14 mouse cellular contexts compared by ENCODE assay signal in the genomic region with DNA sequence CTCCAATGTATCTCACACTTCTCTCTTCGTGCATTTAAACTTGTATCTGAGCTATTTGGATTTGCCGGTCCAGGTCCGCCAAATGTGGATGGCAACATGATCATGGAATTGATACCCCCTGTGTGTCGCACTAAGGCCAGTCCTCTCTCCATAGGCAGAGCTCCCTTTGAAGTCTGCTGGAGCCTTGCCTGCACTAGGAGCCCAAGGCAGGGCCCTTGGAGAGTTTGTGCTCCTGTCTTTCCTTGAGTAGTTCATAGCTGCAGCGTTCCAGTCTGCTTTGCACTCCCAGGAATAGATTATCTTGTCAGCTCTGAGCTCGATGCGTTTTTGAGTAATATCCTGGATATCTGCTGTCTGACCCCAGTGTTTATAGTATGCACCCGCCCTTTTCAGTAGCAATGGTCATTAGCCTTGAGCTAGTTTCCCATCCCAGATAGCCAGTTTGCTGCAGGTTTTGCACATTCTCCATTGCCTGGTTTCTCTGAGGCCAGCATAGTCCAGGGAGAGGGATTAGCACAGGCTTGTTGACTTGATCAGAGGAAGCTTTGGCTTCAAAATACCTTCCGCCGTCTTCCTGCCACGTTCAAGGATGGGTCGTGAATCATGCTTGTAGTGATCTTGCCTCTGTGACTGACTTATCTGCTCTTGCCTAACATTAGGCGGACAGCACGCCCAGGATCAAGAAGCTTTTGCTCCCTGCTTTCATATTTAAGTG.
DNase-seq lines count a peak whose midpoint lies in the region; ATAC-seq lines count a peak whose summit lies in the region.
"Had no signal": no experiment of that assay in that cellular context is flagged by ENCODE, and none has a peak within 500 bp of the region (broad histone marks: within the 10 kb centered on the region; RNA-seq: fewer than 3 reads in every experiment).

No protein-coding gene starts in this region.

- H3K27me3 ChIP-seq in kidney, embryonic 16.5 days (ENCODE audit: insufficient read depth, low read length), result no peaks in the 10 kb centered on the region
- no peaks in the 10 kb centered on the region for H3K27me3 ChIP-seq in midbrain, embryonic 11.5 days (ENCODE audit: control insufficient read depth, insufficient read depth, low read length)
- H3K27me3 ChIP-seq in midbrain, embryonic 15.5 days (replicated peaks), result no peaks in the 10 kb centered on the region
- H3K27me3 ChIP-seq: midbrain, embryonic 12.5 days had no signal

- H3K4me1 ChIP-seq in kidney, embryonic 16.5 days (ENCODE audit: insufficient read depth, low read length), result peaks cover 12% of the 10 kb centered on the region; the same call in 1 of the 2 replicates
- no peaks in the 10 kb centered on the region for H3K4me1 ChIP-seq in midbrain, embryonic 11.5 days (ENCODE audit: control insufficient read depth, insufficient read depth, low read length)
- H3K4me1 ChIP-seq in midbrain, embryonic 15.5 days, result no peaks in the 10 kb centered on the region
- H3K4me1 ChIP-seq: midbrain, embryonic 12.5 days had no signal

- H3K4me2 ChIP-seq in kidney, embryonic 16.5 days (replicated peaks; ENCODE audit: low read depth, low read length), result peak overlapping the region; percentile 11
- H3K4me2 ChIP-seq in midbrain, embryonic 11.5 days, result no peak overlapping the region
- H3K4me2 ChIP-seq in midbrain, embryonic 15.5 days, result no peak overlapping the region
- H3K4me2 ChIP-seq: embryonic facial prominence, embryonic 13.5 days; midbrain, embryonic 12.5 days had no signal

- no peaks in the 10 kb centered on the region for H3K36me3 ChIP-seq in kidney, embryonic 16.5 days (ENCODE audit: insufficient read depth, low read length)
- no peaks in the 10 kb centered on the region for H3K36me3 ChIP-seq in midbrain, embryonic 11.5 days (ENCODE audit: control insufficient read depth, insufficient read depth, low read length)
- no peaks in the 10 kb centered on the region for H3K36me3 ChIP-seq in midbrain, embryonic 15.5 days (replicated peaks)
- H3K36me3 ChIP-seq: embryonic facial prominence, embryonic 13.5 days; midbrain, embryonic 12.5 days had no signal

- H3K4me3 ChIP-seq in kidney, embryonic 16.5 days (ENCODE audit: low read length), result no peak overlapping the region
- no peak overlapping the region for H3K4me3 ChIP-seq in midbrain, embryonic 11.5 days (ENCODE audit: low read depth, low read length)
- H3K4me3 ChIP-seq in midbrain, embryonic 15.5 days, result no peak overlapping the region
- H3K4me3 ChIP-seq: embryonic facial prominence, embryonic 13.5 days; midbrain, embryonic 12.5 days had no signal

- no peaks in the 10 kb centered on the region for H3K9me3 ChIP-seq in kidney, embryonic 16.5 days (ENCODE audit: low read length)
- H3K9me3 ChIP-seq in midbrain, embryonic 11.5 days (ENCODE audit: control insufficient read depth, low read length), result no peaks in the 10 kb centered on the region
- H3K9me3 ChIP-seq in midbrain, embryonic 15.5 days, result no peaks in the 10 kb centered on the region
- H3K9me3 ChIP-seq: embryonic facial prominence, embryonic 13.5 days; midbrain, embryonic 12.5 days had no signal

- intact Hi-C loops in heart, postnatal 14 days (cut with DNase I), result loop anchor here (10.0 kb wide), 1 partner anchor 205 kb away; no protein-coding TSS in a partner anchor

- peak overlapping the region; percentile 5 for H3K27ac ChIP-seq in kidney, embryonic 16.5 days (ENCODE audit: low read length)
- H3K27ac ChIP-seq in midbrain, embryonic 11.5 days (ENCODE audit: low read depth, low read length), result no peak overlapping the region
- H3K27ac ChIP-seq in midbrain, embryonic 15.5 days, result no peak overlapping the region
- H3K27ac ChIP-seq: embryonic facial prominence, embryonic 13.5 days; midbrain, embryonic 12.5 days had no signal

- WGBS in kidney, embryonic 16.5 days, result 33% methylated on average over 14 of the region's 14 CpGs
- 88% methylated on average over 14 of the region's 14 CpGs for WGBS in midbrain, embryonic 11.5 days
- 81% methylated on average over 14 of the region's 14 CpGs for WGBS in midbrain, embryonic 15.5 days

- peak; percentile 42; the same call in 1 of the 2 replicates for ATAC-seq in kidney, embryonic 16.5 days (ENCODE audit: low FRiP score, low TSS enrichment)
- no peak for ATAC-seq in midbrain, embryonic 11.5 days (ENCODE audit: low FRiP score)
- no peak for ATAC-seq in midbrain, embryonic 15.5 days (replicated peaks)
- ATAC-seq: hindbrain, embryonic 16.5 days had no signal

- DNase-seq in heart, adult 11 months, result peak; percentile 76
- no peak for DNase-seq in heart, postnatal 14 days
- DNase-seq in kidney, adult 18-20 months, result no peak
- DNase-seq in midbrain, embryonic 11.5 days (ENCODE audit: low spot score, missing footprints), result peak; percentile 75
- DNase-seq in Muller cell, postnatal 12 days (ENCODE audit: inconsistent ontology term), result no peak
- DNase-seq in urinary bladder, postnatal 4 days (ENCODE audit: low spot score in 2 of 2), result no peak
- DNase-seq: cerebellum, postnatal 14 days; lung, postnatal 10 days; thymus, postnatal 14 days had no signal

- 0 out of 2 replicates have a peak overlapping the region, but pooled peaks have one; percentile 5 for H3K9ac ChIP-seq in kidney, embryonic 16.5 days (replicated peaks; ENCODE audit: low read length)
- H3K9ac ChIP-seq in midbrain, embryonic 11.5 days (ENCODE audit: low read length), result no peak overlapping the region
- H3K9ac ChIP-seq in midbrain, embryonic 15.5 days, result no peak overlapping the region
- H3K9ac ChIP-seq: embryonic facial prominence, embryonic 13.5 days; midbrain, embryonic 12.5 days had no signal

Comparison
In these comparisons a context has a peak if more than half of its experiments do, and no peak if none do; other contexts are left out.
1. DNase-seq: peak in heart, adult 11 months (single experiment) and midbrain, embryonic 11.5 days (single experiment); none in heart, postnatal 14 days (0 of 2), kidney, adult 18-20 months (single experiment), Muller cell, postnatal 12 days (single experiment) and urinary bladder, postnatal 4 days (0 of 2).